Mouse (Mus musculus) embryonic fibroblast, embryonic 13.5 days (primary cell): ENCODE results near the gene Otx1.

ENCODE experiments used
- CTCF ChIP-seq: IDR thresholded peaks from 2 replicates; pipeline ENCODE4 v1.5.1; 2011; ENCODE audit warnings: mild to moderate bottlenecking, control low read depth, low read length, moderate library complexity, borderline replicate concordance; ENCODE audit not compliant: insufficient read depth
- POLR2A ChIP-seq: IDR thresholded peaks from 2 replicates; pipeline ENCODE4 v1.6.1; 2011; ENCODE audit warnings: low read depth, mild to moderate bottlenecking, control low read depth, low read length, moderate library complexity

DNA sequence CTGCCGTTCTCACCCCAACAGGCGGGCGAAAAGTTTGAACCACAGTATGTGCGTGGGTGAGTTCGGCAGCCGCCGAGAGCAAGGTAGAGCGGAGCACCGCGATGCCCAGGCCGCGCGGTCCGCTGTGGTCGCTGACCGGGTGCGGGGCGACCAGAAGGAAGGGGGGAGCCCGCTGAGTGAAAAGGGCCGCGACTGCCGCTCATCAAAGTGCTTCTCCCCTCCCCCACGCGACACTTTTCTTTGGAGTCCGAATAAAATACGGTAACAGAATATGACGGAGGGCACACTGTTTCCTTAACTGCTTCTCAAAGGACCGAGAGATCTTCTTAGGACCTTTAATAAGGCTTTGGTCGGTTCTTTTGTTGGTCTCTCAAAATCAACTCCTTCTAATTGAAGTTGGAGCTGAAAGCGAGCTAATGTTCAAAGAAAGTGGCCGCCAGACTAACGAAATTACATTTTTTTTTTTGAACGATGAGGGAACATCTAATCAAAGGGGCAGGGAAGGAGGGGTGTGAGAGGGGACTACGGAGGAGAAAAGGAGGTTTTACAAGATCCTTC is at the start of gene Otx1:
- TF ChIP-seq CTCF (no peak), POLR2A (no peak)
